Mouse (Mus musculus): ENCODE measurements around the gene 1110051M20Rik.

DNA sequence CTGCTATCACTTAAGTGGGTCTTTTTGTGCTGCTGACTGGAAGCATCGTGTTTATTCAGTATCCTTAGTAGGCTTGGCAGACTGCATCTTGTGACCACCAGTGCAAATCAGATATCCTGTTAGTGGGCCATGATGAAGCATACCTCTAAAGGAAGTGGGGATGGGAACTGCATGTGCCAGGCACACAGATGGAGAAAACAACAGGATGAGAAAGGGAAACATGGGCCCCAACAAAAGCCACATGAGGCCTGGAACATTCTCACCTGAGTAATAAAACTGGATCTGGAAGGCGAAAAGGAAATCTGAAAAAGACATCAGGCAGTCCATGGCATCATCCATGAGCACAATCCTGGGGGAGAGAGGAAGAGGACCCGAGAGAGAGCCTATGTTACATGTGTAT lies 160.5 kb downstream of the 1110051M20Rik start:
- no peak for TF ChIP-seq POLR2A (IDR thresholded peaks at IDR 0.05; ENCODE audit: insufficient read depth, low read depth, low read length)
- no peak for TF ChIP-seq CTCF (IDR thresholded peaks at IDR 0.05; ENCODE audit: insufficient read depth, low read depth, low read length)
